Mouse (Mus musculus) G1E (cell line): ENCODE data around the gene Cd7. TPM values are rescaled to one million over a fixed set of nuclear protein-coding genes. Genes with fewer than 3 reads are reported as not detected.

ENCODE experiments used
- ATAC-seq: 2 replicates; pipeline ENCODE4 v1.8.0; 2016; ENCODE audit warnings: mild to moderate bottlenecking; ENCODE audit not compliant: insufficient number of reproducible peaks, poor library complexity, low FRiP score, severe bottlenecking; ENCODE audit errors: extremely low read depth
- DNase-seq: peaks from one replicate; pipeline ENCODE4 v3.0.0; 2012; ENCODE audit warnings: low spot score
- H3K27me3 ChIP-seq: 2 replicates; pipeline ENCODE4 v1.6.1; 2012; ENCODE audit warnings: mild to moderate bottlenecking, low read length, inconsistent platforms; ENCODE audit not compliant: insufficient read depth
- H3K36me3 ChIP-seq: replicated peaks from 2 replicates; pipeline ENCODE3; 2012; ENCODE audit warnings: mild to moderate bottlenecking, inconsistent platforms
- H3K4me1 ChIP-seq: 2 replicates; pipeline ENCODE4 v1.6.1; 2012; ENCODE audit warnings: low read depth, low read length, inconsistent platforms, mixed read lengths; ENCODE audit not compliant: insufficient read depth
- H3K4me3 ChIP-seq: 2 replicates; pipeline ENCODE4 v1.5.1; 2012; ENCODE audit warnings: low read depth, mild to moderate bottlenecking, inconsistent platforms, low read length, moderate library complexity, mixed read lengths
- H3K9me3 ChIP-seq: replicated peaks from 2 replicates; pipeline ENCODE4 v1.6.1; 2012; ENCODE audit warnings: inconsistent platforms
- CTCF ChIP-seq: IDR thresholded peaks from 2 replicates; pipeline ENCODE4 v1.5.1; 2012; ENCODE audit warnings: low read depth, low read length, inconsistent platforms, mixed read lengths
- GATA1 ChIP-seq: IDR thresholded peaks from 2 replicates; pipeline ENCODE4 v1.6.1; 2012; ENCODE audit warnings: borderline replicate concordance, low read length, inconsistent platforms, mixed read lengths
- GATA2 ChIP-seq: IDR thresholded peaks from 2 replicates; pipeline ENCODE4 v1.6.1; 2012; ENCODE audit warnings: low read depth, low read length, inconsistent platforms, borderline replicate concordance
- POLR2AphosphoS5 ChIP-seq: IDR thresholded peaks from 2 replicates; pipeline ENCODE4 v1.6.1; 2012; ENCODE audit warnings: low read depth, low read length, inconsistent platforms; ENCODE audit not compliant: insufficient replicate concordance
- TAL1 ChIP-seq: conservative IDR thresholded peaks from 2 replicates; pipeline ENCODE4 v1.6.1; 2012; ENCODE audit warnings: low read depth, low read length, inconsistent platforms, mixed read lengths
- polyA plus RNA-seq: library from polyadenylated mRNA; stranded (reverse); fragments of >175 nt; gene quantifications from 2 replicates; pipeline ENCODE4 v1.2.3, GENCODE M21; 2012
- total RNA-seq, 2 experiments: library from RNA; stranded (forward) in 1 of 2; stranded (reverse) in 1 of 2; fragments of 200-1000 nt in 1 of 2; fragments of >200 nt in 1 of 2; fragmentation: Nextera tagmentation in 1 of 2; gene quantifications; 2 replicates each; pipeline ENCODE4 v1.2.3; 2014 to 2017

The Cd7 gene
- total and polyA plus RNA-seq, 3 experiments, result not detected

GRCm38 (mm10) chr11:121006184-121006583, 33.0 kb downstream of the Cd7 start:
- TF ChIP-seq POLR2AphosphoS5, result no peak
- no peak for TF ChIP-seq GATA1
- TF ChIP-seq TAL1, result no peak
- TF ChIP-seq CTCF, result no peak
- no peak for TF ChIP-seq GATA2
- Histone ChIP-seq H3K4me1 (peaks cover 3% of the 10 kb centered on the region; the same call in 1 of the 2 replicates), H3K9me3 (no peaks in the 10 kb centered on the region), H3K27me3 (peaks cover 46% of the 10 kb centered on the region), H3K4me3 (no peak overlapping the region), H3K36me3 (no peaks in the 10 kb centered on the region)
- ATAC-seq (no peak), DNase-seq (no peak)

- no peak for DNase-seq
- H3K4me1 ChIP-seq, result peaks cover 3% of the 10 kb centered on the region; the same call in 1 of the 2 replicates
- no peaks in the 10 kb centered on the region for H3K9me3 ChIP-seq
- no peak overlapping the region for H3K4me3 ChIP-seq
- H3K27me3 ChIP-seq, result peaks cover 37% of the 10 kb centered on the region
- TF ChIP-seq GATA2, result no peak
- no peak for TF ChIP-seq POLR2AphosphoS5
- TF ChIP-seq TAL1, result no peak
- TF ChIP-seq GATA1, result no peak
- ATAC-seq, result no peak
- H3K36me3 ChIP-seq, result no peaks in the 10 kb centered on the region
Observed at GRCm38 (mm10) chr11:121004281-121004680, 34.9 kb downstream of the Cd7 start.

GRCm38 (mm10) chr11:121001966-121002365, 37.3 kb downstream of the Cd7 start:
- TF ChIP-seq GATA2, result no peak
- no peak for TF ChIP-seq POLR2AphosphoS5
- no peak for TF ChIP-seq TAL1
- no peak for TF ChIP-seq GATA1
- no peak for TF ChIP-seq CTCF
- Histone ChIP-seq H3K9me3 (no peaks in the 10 kb centered on the region), H3K4me3 (no peak overlapping the region), H3K4me1 (peaks cover 3% of the 10 kb centered on the region; the same call in 1 of the 2 replicates), H3K36me3 (peaks cover 3% of the 10 kb centered on the region), H3K27me3 (peaks cover 25% of the 10 kb centered on the region)
- no peak for ATAC-seq
- no peak for DNase-seq

DNA sequence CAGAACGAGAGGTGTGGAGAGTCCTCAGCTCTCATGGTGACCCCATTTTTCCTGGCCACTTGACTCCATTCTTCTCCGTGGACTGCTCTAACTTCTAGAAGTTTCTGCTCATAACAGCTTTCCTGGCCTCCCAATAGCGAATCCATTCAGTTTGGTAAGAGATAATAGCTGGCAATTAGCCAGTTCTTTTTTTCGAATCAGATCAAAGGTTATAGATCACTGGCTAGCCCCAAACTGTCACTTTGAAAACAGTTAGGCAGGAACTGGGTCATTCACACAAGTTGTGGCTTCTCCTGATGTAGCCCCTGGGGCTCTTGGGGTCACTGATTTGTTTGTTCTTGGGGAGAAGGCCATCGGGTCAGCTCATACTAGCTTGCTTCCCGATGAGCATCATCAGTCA, 44.5 kb downstream of the Cd7 start:
- Histone ChIP-seq H3K36me3 (peaks cover 50% of the 10 kb centered on the region), H3K9me3 (no peaks in the 10 kb centered on the region), H3K4me1 (peaks cover 33% of the 10 kb centered on the region), H3K27me3 (no peaks in the 10 kb centered on the region), H3K4me3 (no peak overlapping the region)
- DNase-seq (no peak), ATAC-seq (no peak)
- TF ChIP-seq GATA2 (no peak), GATA1 (no peak), POLR2AphosphoS5 (no peak), TAL1 (no peak), CTCF (no peak)

DNA sequence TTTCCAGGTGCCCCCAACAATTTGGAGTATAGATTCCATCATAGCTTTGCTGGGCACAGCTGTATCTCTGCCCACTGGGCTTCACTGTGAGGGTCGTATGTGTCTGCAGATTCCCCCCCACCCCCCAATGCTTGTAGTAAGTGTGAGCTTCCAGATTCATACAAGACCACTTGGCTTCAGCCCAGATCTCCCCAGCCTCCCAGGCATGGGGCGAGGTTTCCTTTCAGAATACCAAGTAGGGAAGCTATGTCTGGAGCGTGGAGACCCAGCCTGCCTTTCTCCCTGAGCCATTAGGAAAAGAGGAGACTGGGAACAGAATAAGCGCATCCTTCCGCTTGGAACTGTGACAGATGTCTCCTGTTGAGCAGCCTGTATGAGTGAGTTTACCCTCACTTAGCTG, 45.6 kb downstream of the Cd7 start:
- no peaks in the 10 kb centered on the region for H3K9me3 ChIP-seq
- TF ChIP-seq GATA2, result no peak
- TF ChIP-seq TAL1, result no peak
- TF ChIP-seq GATA1, result no peak
- TF ChIP-seq CTCF, result no peak
- TF ChIP-seq POLR2AphosphoS5, result no peak
- no peaks in the 10 kb centered on the region for H3K27me3 ChIP-seq
- H3K36me3 ChIP-seq, result peaks cover 61% of the 10 kb centered on the region
- DNase-seq (no peak), ATAC-seq (no peak)
- no peak overlapping the region for H3K4me3 ChIP-seq
- peaks cover 45% of the 10 kb centered on the region for H3K4me1 ChIP-seq

GRCm38 (mm10) chr11:120993080-120993479, 46.1 kb downstream of the Cd7 start:
- no peak for ATAC-seq
- Histone ChIP-seq H3K9me3 (no peaks in the 10 kb centered on the region), H3K36me3 (peaks cover 66% of the 10 kb centered on the region), H3K4me3 (no peak overlapping the region), H3K27me3 (no peaks in the 10 kb centered on the region), H3K4me1 (peaks cover 49% of the 10 kb centered on the region)
- TF ChIP-seq TAL1, result no peak
- TF ChIP-seq GATA2, result no peak
- TF ChIP-seq CTCF, result no peak
- no peak for TF ChIP-seq GATA1
- TF ChIP-seq POLR2AphosphoS5, result no peak
- DNase-seq, result no peak
